Mouse (Mus musculus) forebrain, embryonic 15.5 days (tissue): ENCODE measurements around the gene Fam189a2. TPM values are rescaled to one million over a fixed set of nuclear protein-coding genes. Genes with fewer than 3 reads are reported as not detected.

Source experiments
- ATAC-seq: fragments of 200-750 bp; cut with Nextera tagmentation; replicated peaks from 2 replicates; pipeline ENCODE4 v1.8.0; 2017; ENCODE audit warnings: mild to moderate bottlenecking, moderate TSS enrichment, moderate library complexity
- H3K27ac ChIP-seq: fragments of 300-500 bp; sonication (generic); replicated peaks from 2 replicates; pipeline ENCODE4 v1.5.1; 2015; ENCODE audit warnings: mild to moderate bottlenecking, inconsistent platforms
- H3K27me3 ChIP-seq: fragments of 300-500 bp; sonication (generic); 2 replicates; pipeline ENCODE4 v1.6.1; 2015; ENCODE audit warnings: inconsistent platforms
- H3K36me3 ChIP-seq: fragments of 300-500 bp; sonication (generic); 2 replicates; pipeline ENCODE4 v1.6.1; 2015; ENCODE audit warnings: mild to moderate bottlenecking, inconsistent platforms
- H3K4me1 ChIP-seq: fragments of 300-500 bp; sonication (generic); 2 replicates; pipeline ENCODE4 v1.6.1; 2015; ENCODE audit warnings: inconsistent platforms
- H3K4me2 ChIP-seq: fragments of 300-500 bp; sonication (generic); replicated peaks from 2 replicates; pipeline ENCODE4 v1.6.1; 2015; ENCODE audit warnings: mild to moderate bottlenecking, inconsistent platforms
- H3K4me3 ChIP-seq: fragments of 300-500 bp; sonication (generic); 2 replicates; pipeline ENCODE4 v1.5.1; 2015; ENCODE audit warnings: mild to moderate bottlenecking, inconsistent platforms
- H3K9ac ChIP-seq: fragments of 300-500 bp; sonication (generic); replicated peaks from 2 replicates; pipeline ENCODE4 v1.6.1; 2015; ENCODE audit warnings: mild to moderate bottlenecking, inconsistent platforms
- H3K9me3 ChIP-seq: fragments of 300-500 bp; sonication (generic); 2 replicates; pipeline ENCODE4 v1.6.1; 2016; ENCODE audit warnings: inconsistent platforms
- WGBS: fragments of 180-500 bp; shearing (Covaris S2); methylation state at CpG from one replicate; pipeline ENCODE4 v1.1.7; 2015; ENCODE audit warnings: mixed read lengths; 5-methylcytosine and 5-hydroxymethylcytosine counted together
- polyA plus RNA-seq: library from polyadenylated mRNA; unstranded; fragments of >200 nt; fragmentation: Nextera tagmentation; extraction: Ambion mirVana; gene quantifications from 2 replicates; pipeline ENCODE4 v1.2.1, GENCODE M21; 2015

Fam189a2 gene
- 0.48 and 0.57 TPM in 2 replicates for polyA plus RNA-seq

GRCm38 (mm10) chr19:24030871-24031556, at the start of gene Fam189a2:
Gene Fam189a2 (minus strand): TSS chr19:24031019.
- Histone ChIP-seq H3K4me2 (peak within 1 kb of the TSS; percentile 96), H3K27me3 (peaks cover 40% of the 10 kb centered on the region), H3K9ac (peak within 1 kb of the TSS; percentile 56), H3K36me3 (no peaks in the 10 kb centered on the region), H3K4me3 (peak within 1 kb of the TSS; percentile 63), H3K4me1 (peaks cover 16% of the 10 kb centered on the region), H3K9me3 (no peaks in the 10 kb centered on the region), H3K27ac (no peak within 1 kb of the TSS)
- WGBS = 0% methylated on average over 63 of the region's 65 CpGs
- peak; percentile 85 for ATAC-seq

GRCm38 (mm10) chr19:24077658-24078057, 46.8 kb upstream of the Fam189a2 start:
- no peak overlapping the region for H3K9ac ChIP-seq
- no peak for ATAC-seq
- H3K36me3 ChIP-seq = no peaks in the 10 kb centered on the region
- H3K27ac ChIP-seq = no peak overlapping the region
- H3K4me3 ChIP-seq = no peak overlapping the region
- H3K4me1 ChIP-seq = no peaks in the 10 kb centered on the region
- H3K27me3 ChIP-seq = no peaks in the 10 kb centered on the region
- H3K4me2 ChIP-seq = no peak overlapping the region
- 94% methylated on average over 3 of the region's 3 CpGs for WGBS
- no peaks in the 10 kb centered on the region for H3K9me3 ChIP-seq

- 92% methylated on average over 7 of the region's 7 CpGs for WGBS
- Histone ChIP-seq H3K9ac (no peak overlapping the region), H3K9me3 (no peaks in the 10 kb centered on the region), H3K27ac (no peak overlapping the region), H3K4me3 (no peak overlapping the region), H3K36me3 (no peaks in the 10 kb centered on the region), H3K27me3 (no peaks in the 10 kb centered on the region), H3K4me1 (no peaks in the 10 kb centered on the region), H3K4me2 (no peak overlapping the region)
- ATAC-seq = no peak
Measured at GRCm38 (mm10) chr19:24076536-24076935, 45.7 kb upstream of the Fam189a2 start.

- Histone ChIP-seq H3K27ac (no peak overlapping the region), H3K36me3 (no peaks in the 10 kb centered on the region), H3K27me3 (no peaks in the 10 kb centered on the region), H3K9ac (no peak overlapping the region), H3K4me1 (no peaks in the 10 kb centered on the region), H3K4me2 (no peak overlapping the region), H3K4me3 (no peak overlapping the region), H3K9me3 (no peaks in the 10 kb centered on the region)
- ATAC-seq = no peak
- WGBS = 88% methylated on average over 8 of the region's 8 CpGs
Measured at GRCm38 (mm10) chr19:24075927-24076326, 45.1 kb upstream of the Fam189a2 start.

- WGBS = 62% methylated on average over 4 of the region's 4 CpGs
- H3K4me2 ChIP-seq = no peak overlapping the region
- no peak overlapping the region for H3K9ac ChIP-seq
- H3K36me3 ChIP-seq = no peaks in the 10 kb centered on the region
- H3K4me3 ChIP-seq = no peak overlapping the region
- ATAC-seq = no peak
- H3K27ac ChIP-seq = no peak overlapping the region
- H3K9me3 ChIP-seq = no peaks in the 10 kb centered on the region
- H3K27me3 ChIP-seq = no peaks in the 10 kb centered on the region
- H3K4me1 ChIP-seq = no peaks in the 10 kb centered on the region
Measured at GRCm38 (mm10) chr19:24073155-24073554, 42.3 kb upstream of the Fam189a2 start.

GRCm38 (mm10) chr19:24064348-24064895, 33.6 kb upstream of the Fam189a2 start:
- H3K9ac ChIP-seq = no peak overlapping the region
- no peaks in the 10 kb centered on the region for H3K4me1 ChIP-seq
- H3K4me2 ChIP-seq = no peak overlapping the region
- no peaks in the 10 kb centered on the region for H3K9me3 ChIP-seq
- H3K27me3 ChIP-seq = no peaks in the 10 kb centered on the region
- H3K27ac ChIP-seq = no peak overlapping the region
- H3K36me3 ChIP-seq = no peaks in the 10 kb centered on the region
- ATAC-seq = no peak
- WGBS = 54% methylated on average over 12 of the region's 12 CpGs
- H3K4me3 ChIP-seq = no peak overlapping the region

GRCm38 (mm10) chr19:24063585-24063984, 32.8 kb upstream of the Fam189a2 start:
- no peak overlapping the region for H3K4me2 ChIP-seq
- no peaks in the 10 kb centered on the region for H3K4me1 ChIP-seq
- ATAC-seq = no peak

GRCm38 (mm10) chr19:24058851-24059250, 28.0 kb upstream of the Fam189a2 start:
- WGBS = 72% methylated on average over 8 of the region's 8 CpGs
- no peak overlapping the region for H3K4me3 ChIP-seq
- no peaks in the 10 kb centered on the region for H3K4me1 ChIP-seq
- H3K36me3 ChIP-seq = no peaks in the 10 kb centered on the region
- no peaks in the 10 kb centered on the region for H3K9me3 ChIP-seq
- no peak overlapping the region for H3K4me2 ChIP-seq
- H3K27me3 ChIP-seq = no peaks in the 10 kb centered on the region
- no peak; the same call in 1 of the 2 replicates for ATAC-seq
- peak overlapping the region; percentile 37; the same call in 1 of the 2 replicates for H3K27ac ChIP-seq
- H3K9ac ChIP-seq = no peak overlapping the region

More at GRCm38 (mm10) chr19:24063585-24063984, 32.8 kb upstream of the Fam189a2 start:
- Histone ChIP-seq H3K27me3 (no peaks in the 10 kb centered on the region), H3K9me3 (no peaks in the 10 kb centered on the region), H3K36me3 (no peaks in the 10 kb centered on the region), H3K4me3 (no peak overlapping the region), H3K27ac (no peak overlapping the region), H3K9ac (no peak overlapping the region)
- WGBS = 81% methylated on average over 4 of the region's 4 CpGs

- Histone ChIP-seq H3K9ac (no peak overlapping the region), H3K27ac (no peak overlapping the region), H3K9me3 (no peaks in the 10 kb centered on the region), H3K4me3 (no peak overlapping the region), H3K27me3 (no peaks in the 10 kb centered on the region), H3K36me3 (no peaks in the 10 kb centered on the region), H3K4me1 (no peaks in the 10 kb centered on the region), H3K4me2 (no peak overlapping the region)
- 85% methylated on average over 5 of the region's 5 CpGs for WGBS
- no peak for ATAC-seq
Measured at GRCm38 (mm10) chr19:24058021-24058420, 27.2 kb upstream of the Fam189a2 start.

GRCm38 (mm10) chr19:24056880-24057279, 26.1 kb upstream of the Fam189a2 start:
- ATAC-seq = no peak
- 87% methylated on average over 1 of the region's 1 CpGs for WGBS

GRCm38 (mm10) chr19:24054904-24055303, 24.1 kb upstream of the Fam189a2 start:
- no peak for ATAC-seq

More at GRCm38 (mm10) chr19:24056880-24057279, 26.1 kb upstream of the Fam189a2 start:
- no peak overlapping the region for H3K9ac ChIP-seq
- no peak overlapping the region for H3K4me3 ChIP-seq
- no peaks in the 10 kb centered on the region for H3K9me3 ChIP-seq
- no peaks in the 10 kb centered on the region for H3K4me1 ChIP-seq
- H3K27ac ChIP-seq = no peak overlapping the region
- no peak overlapping the region for H3K4me2 ChIP-seq
- H3K27me3 ChIP-seq = no peaks in the 10 kb centered on the region
- H3K36me3 ChIP-seq = no peaks in the 10 kb centered on the region

GRCm38 (mm10) chr19:24054265-24054664, 23.4 kb upstream of the Fam189a2 start:
- H3K9me3 ChIP-seq = no peaks in the 10 kb centered on the region
- H3K27ac ChIP-seq = no peak overlapping the region
- no peaks in the 10 kb centered on the region for H3K36me3 ChIP-seq
- H3K4me1 ChIP-seq = no peaks in the 10 kb centered on the region
- no peaks in the 10 kb centered on the region for H3K27me3 ChIP-seq
- no peak overlapping the region for H3K4me3 ChIP-seq
- no peak overlapping the region for H3K4me2 ChIP-seq
- H3K9ac ChIP-seq = no peak overlapping the region
- no peak for ATAC-seq
- WGBS = 89% methylated on average over 5 of the region's 5 CpGs

More at GRCm38 (mm10) chr19:24054904-24055303, 24.1 kb upstream of the Fam189a2 start:
- H3K36me3 ChIP-seq = no peaks in the 10 kb centered on the region
- H3K4me1 ChIP-seq = no peaks in the 10 kb centered on the region
- no peak overlapping the region for H3K27ac ChIP-seq
- H3K4me2 ChIP-seq = no peak overlapping the region
- no peaks in the 10 kb centered on the region for H3K27me3 ChIP-seq
- H3K4me3 ChIP-seq = no peak overlapping the region
- WGBS = 65% methylated on average over 2 of the region's 2 CpGs
- no peaks in the 10 kb centered on the region for H3K9me3 ChIP-seq
- no peak overlapping the region for H3K9ac ChIP-seq
